Mouse (Mus musculus) kidney, postnatal 0 days (tissue): ENCODE results near the gene Slc40a1. TPM values are rescaled to one million over a fixed set of nuclear protein-coding genes. Genes with fewer than 3 reads are reported as not detected.

Experiments used
- ATAC-seq: fragments of 200-750 bp; cut with Nextera tagmentation; replicated peaks from 2 replicates; pipeline ENCODE4 v1.8.0; 2017; ENCODE audit warnings: low read depth, moderate number of reproducible peaks, moderate TSS enrichment, moderate library complexity; ENCODE audit not compliant: low FRiP score
- DNase-seq: peaks from one replicate; pipeline ENCODE4 v3.0.0-alpha.2; 2016; ENCODE audit warnings: low spot score
- H3K27ac ChIP-seq: fragments of 300-500 bp; sonication (generic); 2 replicates; pipeline ENCODE4 v1.5.1; 2014; ENCODE audit warnings: mild to moderate bottlenecking
- H3K27me3 ChIP-seq: fragments of 300-500 bp; sonication (generic); 2 replicates; pipeline ENCODE4 v1.6.1; 2014; ENCODE audit warnings: low read length, mixed read lengths; ENCODE audit not compliant: insufficient read depth
- H3K36me3 ChIP-seq: fragments of 300-500 bp; sonication (generic); 2 replicates; pipeline ENCODE4 v1.6.1; 2014; ENCODE audit warnings: low read length, mixed read lengths; ENCODE audit not compliant: insufficient read depth
- H3K4me1 ChIP-seq: fragments of 300-500 bp; sonication (generic); replicated peaks from 2 replicates; pipeline ENCODE4 v1.6.1; 2014; ENCODE audit warnings: antibody characterized with exemption, low read length, mixed read lengths; ENCODE audit not compliant: insufficient read depth
- H3K4me2 ChIP-seq: fragments of 300-500 bp; sonication (generic); 2 replicates; pipeline ENCODE4 v1.6.1; 2014; ENCODE audit warnings: mild to moderate bottlenecking, low read length, moderate library complexity, mixed read lengths
- H3K4me3 ChIP-seq: fragments of 300-500 bp; sonication (generic); replicated peaks from 2 replicates; pipeline ENCODE4 v1.5.1; 2014; ENCODE audit warnings: low read depth, low read length
- H3K9ac ChIP-seq: fragments of 300-500 bp; sonication (generic); 2 replicates; pipeline ENCODE4 v1.6.1; 2014; ENCODE audit warnings: low read depth, low read length
- H3K9me3 ChIP-seq: fragments of 300-500 bp; sonication (generic); replicated peaks from 2 replicates; pipeline ENCODE4 v1.6.1; 2016; ENCODE audit warnings: low read length, inconsistent platforms, mixed read lengths
- CTCF ChIP-seq: IDR thresholded peaks from 2 replicates; pipeline ENCODE4 v1.5.1; 2016; ENCODE audit warnings: antibody characterized with exemption, low read depth, mild to moderate bottlenecking, moderate library complexity
- WGBS: fragments of 180-500 bp; shearing (Covaris S2); extraction: QIAGEN DNeasy Blood & Tissue Kit; methylation state at CpG from one replicate; pipeline ENCODE4 v1.1.7; 2014; 5-methylcytosine and 5-hydroxymethylcytosine counted together
- polyA plus RNA-seq: library from polyadenylated mRNA; unstranded; fragments of >200 nt; fragmentation: Nextera tagmentation; extraction: Ambion mirVana; gene quantifications from 2 replicates; pipeline ENCODE4 v1.2.1, GENCODE M21; 2015

Slc40a1 gene
- polyA plus RNA-seq, 1 experiment from 2014 or later, result 119 TPM

- TF ChIP-seq CTCF, result no peak; the same call in 1 of the 2 replicates
- peak overlapping the region; percentile 76; the same call in 1 of the 2 replicates for H3K27ac ChIP-seq
- H3K9me3 ChIP-seq, result no peaks in the 10 kb centered on the region
- under 1% methylated on average over 49 of the region's 53 CpGs for WGBS
- peak overlapping the region; percentile 58 for H3K9ac ChIP-seq
- H3K36me3 ChIP-seq, result no peaks in the 10 kb centered on the region
- peak; percentile 92 for DNase-seq
- ATAC-seq, result peak; percentile 94
- H3K4me3 ChIP-seq, result peak overlapping the region; percentile 52
- H3K27me3 ChIP-seq, result no peaks in the 10 kb centered on the region
- no peaks in the 10 kb centered on the region for H3K4me1 ChIP-seq
- peak overlapping the region; percentile 66 for H3K4me2 ChIP-seq
These were observed 577 bp downstream of the Slc40a1 start for GRCm38 (mm10) chr1:45925500-45926392.

GRCm38 (mm10) chr1:45925131-45925499 is 1.2 kb downstream of the Slc40a1 start:
- H3K27me3 ChIP-seq, result no peaks in the 10 kb centered on the region
- no peaks in the 10 kb centered on the region for H3K9me3 ChIP-seq
- no peaks in the 10 kb centered on the region for H3K36me3 ChIP-seq
- H3K4me2 ChIP-seq, result peak overlapping the region; percentile 66
- H3K27ac ChIP-seq, result peak overlapping the region; percentile 76; the same call in 1 of the 2 replicates
- WGBS, result 4% methylated on average over 7 of the region's 7 CpGs
- no peak; the same call in 1 of the 2 replicates for ATAC-seq
- DNase-seq, result no peak
- H3K9ac ChIP-seq, result peak overlapping the region; percentile 58
- TF ChIP-seq CTCF, result no peak
- no peaks in the 10 kb centered on the region for H3K4me1 ChIP-seq
- peak overlapping the region; percentile 52 for H3K4me3 ChIP-seq

- TF ChIP-seq CTCF, result no peak
These were observed 1.8 kb downstream of the Slc40a1 start for GRCm38 (mm10) chr1:45924516-45924915.

GRCm38 (mm10) chr1:45923306-45923705 is 3.0 kb downstream of the Slc40a1 start:
- Histone ChIP-seq H3K4me3 (peak overlapping the region; percentile 52), H3K9me3 (no peaks in the 10 kb centered on the region), H3K4me2 (peak overlapping the region; percentile 66), H3K9ac (no peak overlapping the region), H3K36me3 (no peaks in the 10 kb centered on the region), H3K4me1 (no peaks in the 10 kb centered on the region), H3K27me3 (no peaks in the 10 kb centered on the region), H3K27ac (no peak overlapping the region)
- ATAC-seq, result no peak
- WGBS, result 38% methylated on average over 4 of the region's 4 CpGs
- DNase-seq, result no peak
- TF ChIP-seq CTCF, result no peak

More at GRCm38 (mm10) chr1:45924516-45924915, 1.8 kb downstream of the Slc40a1 start:
- Histone ChIP-seq H3K27me3 (no peaks in the 10 kb centered on the region), H3K4me2 (peak overlapping the region; percentile 66), H3K4me3 (peak overlapping the region; percentile 52), H3K27ac (no peak overlapping the region), H3K9ac (peak overlapping the region; percentile 58), H3K4me1 (no peaks in the 10 kb centered on the region), H3K36me3 (no peaks in the 10 kb centered on the region), H3K9me3 (no peaks in the 10 kb centered on the region)
- WGBS, result 45% methylated on average over 7 of the region's 7 CpGs
- no peak for DNase-seq
- no peak for ATAC-seq

GRCm38 (mm10) chr1:45920703-45921102 is 5.6 kb downstream of the Slc40a1 start:
- DNase-seq, result no peak
- Histone ChIP-seq H3K9me3 (no peaks in the 10 kb centered on the region), H3K4me1 (no peaks in the 10 kb centered on the region), H3K27me3 (no peaks in the 10 kb centered on the region), H3K36me3 (no peaks in the 10 kb centered on the region), H3K9ac (no peak overlapping the region), H3K27ac (no peak overlapping the region), H3K4me3 (no peak overlapping the region), H3K4me2 (no peak overlapping the region)
- ATAC-seq, result no peak
- no peak for TF ChIP-seq CTCF
- WGBS, result 62% methylated on average over 3 of the region's 3 CpGs

GRCm38 (mm10) chr1:45919752-45920151 is 6.6 kb downstream of the Slc40a1 start:
- Histone ChIP-seq H3K9ac (no peak overlapping the region), H3K4me3 (no peak overlapping the region), H3K36me3 (no peaks in the 10 kb centered on the region), H3K27ac (no peak overlapping the region), H3K4me2 (no peak overlapping the region), H3K9me3 (no peaks in the 10 kb centered on the region), H3K27me3 (no peaks in the 10 kb centered on the region), H3K4me1 (no peaks in the 10 kb centered on the region)
- ATAC-seq (no peak), DNase-seq (no peak)
- 95% methylated on average over 1 of the region's 1 CpGs for WGBS
- no peak for TF ChIP-seq CTCF
